Mouse (Mus musculus) urinary bladder, postnatal 14 days (tissue): ENCODE results near the gene Pax9.
A peak's percentile ranks its signal among the peaks of the same experiment; 100 is the strongest.

Experiments
- DNase-seq: peaks from one replicate; pipeline ENCODE4 v3.0.0; 2021; ENCODE audit warnings: low spot score

The Pax9 gene

GRCm38 (mm10) chr12:56691427-56692079, at the start of gene Pax9:
TSS of gene Pax9 (plus strand) at chr12:56691767.
- DNase-seq = no peak

GRCm38 (mm10) chr12:56669451-56670122, 22.0 kb upstream of the Pax9 start:
- DNase-seq = no peak

- DNase-seq = no peak
Measured at GRCm38 (mm10) chr12:56670795-56671194, 20.8 kb upstream of the Pax9 start.

- no peak for DNase-seq
Measured at GRCm38 (mm10) chr12:56674726-56675125, 16.8 kb upstream of the Pax9 start.

- DNase-seq = no peak
Measured at GRCm38 (mm10) chr12:56677620-56678019, 13.9 kb upstream of the Pax9 start.

- DNase-seq = peak; percentile 30
Measured at GRCm38 (mm10) chr12:56681096-56681811, 10.3 kb upstream of the Pax9 start.

- DNase-seq = no peak
Measured at GRCm38 (mm10) chr12:56687640-56688481, 3.7 kb upstream of the Pax9 start.

GRCm38 (mm10) chr12:56688482-56688840, 3.1 kb upstream of the Pax9 start:
- DNase-seq = no peak

GRCm38 (mm10) chr12:56688920-56689319, 2.6 kb upstream of the Pax9 start:
- no peak for DNase-seq

GRCm38 (mm10) chr12:56689331-56689730, 2.2 kb upstream of the Pax9 start:
- DNase-seq = no peak

GRCm38 (mm10) chr12:56689736-56690135, 1.8 kb upstream of the Pax9 start:
- peak; percentile 32 for DNase-seq

- DNase-seq = no peak
Measured at GRCm38 (mm10) chr12:56690366-56690765, 1.2 kb upstream of the Pax9 start.

GRCm38 (mm10) chr12:56691001-56691400, 566 bp upstream of the Pax9 start:
- no peak for DNase-seq

- DNase-seq = no peak
Measured at GRCm38 (mm10) chr12:56692536-56692935, 969 bp downstream of the Pax9 start.

GRCm38 (mm10) chr12:56693411-56694098, 2.0 kb downstream of the Pax9 start:
- DNase-seq = no peak

GRCm38 (mm10) chr12:56694361-56694760, 2.8 kb downstream of the Pax9 start:
- no peak for DNase-seq

GRCm38 (mm10) chr12:56694936-56695335, 3.4 kb downstream of the Pax9 start:
- DNase-seq = no peak

- peak; percentile 85 for DNase-seq
Measured at GRCm38 (mm10) chr12:56695358-56696173, 4.0 kb downstream of the Pax9 start.

GRCm38 (mm10) chr12:56696174-56697010, 4.8 kb downstream of the Pax9 start:
- no peak for DNase-seq
